Mouse (Mus musculus) heart, embryonic 14.5 days (tissue): Measurements from ENCODE around the gene Hfe2. TPM values are rescaled to one million over a fixed set of nuclear protein-coding genes. Genes with fewer than 3 reads are reported as not detected.

ENCODE experiments used
- ATAC-seq: fragments of 200-750 bp; cut with Nextera tagmentation; 2 replicates; pipeline ENCODE4 v1.8.0; 2017; ENCODE audit warnings: low read depth, moderate TSS enrichment; ENCODE audit not compliant: insufficient number of reproducible peaks, insufficient read depth, low FRiP score
- H3K27ac ChIP-seq, 2 experiments: fragments of 200-500 bp in 1 of 2; fragments of 300-500 bp in 1 of 2; sonication (generic) in 1 of 2; replicated peaks in 1 of 2; 2 replicates each; pipeline ENCODE4 v1.5.1; 2012 to 2014; ENCODE audit warnings: low read depth in 2 of 2, low read length in 2 of 2, control low read depth in 1 of 2, mild to moderate bottlenecking in 1 of 2, mixed read lengths in 1 of 2; ENCODE audit not compliant: control insufficient read depth in 1 of 2, insufficient read depth in 1 of 2
- H3K27me3 ChIP-seq: fragments of 300-500 bp; sonication (generic); 2 replicates; pipeline ENCODE4 v1.6.1; 2014; ENCODE audit warnings: mild to moderate bottlenecking, low read length, control low read depth; ENCODE audit not compliant: control insufficient read depth, insufficient read depth
- H3K36me3 ChIP-seq: fragments of 300-500 bp; sonication (generic); 2 replicates; pipeline ENCODE4 v1.6.1; 2014; ENCODE audit warnings: mild to moderate bottlenecking, control low read depth, low read length, mixed read lengths; ENCODE audit not compliant: control insufficient read depth, insufficient read depth
- H3K4me1 ChIP-seq, 2 experiments: fragments of 200-500 bp in 1 of 2; fragments of 300-500 bp in 1 of 2; sonication (generic) in 1 of 2; 2 replicates each; pipeline ENCODE4 v1.6.1; 2012 to 2014; ENCODE audit warnings: low read length in 2 of 2, control low read depth in 1 of 2, mixed read lengths in 1 of 2; ENCODE audit not compliant: control insufficient read depth in 2 of 2, insufficient read depth in 2 of 2
- H3K4me2 ChIP-seq: fragments of 300-500 bp; sonication (generic); 2 replicates; pipeline ENCODE4 v1.6.1; 2014; ENCODE audit warnings: mild to moderate bottlenecking, low read length
- H3K4me3 ChIP-seq, 2 experiments: fragments of 200-500 bp in 1 of 2; fragments of 300-500 bp in 1 of 2; sonication (generic) in 1 of 2; 2 replicates each; pipeline ENCODE4 v1.5.1; 2012 to 2014; ENCODE audit warnings: low read length in 2 of 2, mild to moderate bottlenecking in 2 of 2, control low read depth in 1 of 2, low read depth in 1 of 2, moderate library complexity in 1 of 2; ENCODE audit not compliant: control insufficient read depth in 1 of 2, insufficient read depth in 1 of 2
- H3K9ac ChIP-seq: fragments of 300-500 bp; sonication (generic); 2 replicates; pipeline ENCODE4 v1.6.1; 2014; ENCODE audit warnings: mild to moderate bottlenecking, low read length
- H3K9me3 ChIP-seq: fragments of 300-500 bp; sonication (generic); 2 replicates; pipeline ENCODE4 v1.6.1; 2016; ENCODE audit warnings: low read length, control low read depth; ENCODE audit not compliant: control insufficient read depth
- WGBS: fragments of 180-500 bp; shearing (Covaris S2); extraction: QIAGEN DNeasy Blood & Tissue Kit; methylation state at CpG from one replicate; pipeline ENCODE4 v1.1.7; 2014; 5-methylcytosine and 5-hydroxymethylcytosine counted together
- polyA plus RNA-seq: library from polyadenylated mRNA; unstranded; fragments of >200 nt; fragmentation: Nextera tagmentation; extraction: Ambion mirVana; gene quantifications from 2 replicates; pipeline ENCODE4 v1.2.1, GENCODE M21; 2014

Hfe2 gene
- polyA plus RNA-seq, 1 experiment from 2014 or later, result 11.7 TPM

DNA sequence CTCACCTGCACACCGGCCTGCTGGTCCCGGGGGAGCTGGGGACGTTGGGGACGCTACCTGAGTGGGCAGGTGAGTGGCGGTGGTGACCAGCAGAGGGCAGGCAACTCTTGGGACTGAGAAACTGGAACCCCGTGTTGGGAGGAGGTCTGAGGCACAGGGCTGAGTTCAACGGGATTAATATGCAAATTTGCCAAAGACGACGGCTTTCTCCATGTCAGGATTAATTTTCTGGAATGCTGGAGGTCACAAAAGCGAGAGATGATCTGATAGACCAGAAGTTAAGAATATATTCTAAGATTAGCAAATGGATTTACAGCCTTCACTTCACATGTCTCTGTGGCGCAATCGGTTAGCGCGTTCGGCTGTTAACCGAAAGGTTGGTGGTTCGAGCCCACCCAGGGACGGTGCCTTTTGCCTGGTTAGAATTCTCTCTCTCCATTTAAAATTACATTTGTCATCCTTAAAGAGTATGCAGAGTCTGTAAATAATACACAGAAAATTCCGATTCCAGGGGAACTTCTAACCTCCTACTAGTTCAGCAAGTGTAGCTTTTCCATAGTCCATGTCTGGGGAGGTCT, 27.4 kb upstream of the Hfe2 start:
- no peaks in the 10 kb centered on the region for H3K36me3 ChIP-seq
- H3K4me2 ChIP-seq, result peak overlapping the region; percentile 83
- ATAC-seq, result no peak
- H3K9ac ChIP-seq, result peak overlapping the region; percentile 63
- H3K4me1 ChIP-seq, result 0 out of 4 replicates have a peak, but pooled peaks cover 0 to 2% of the 10 kb centered on the region in 2 experiments
- under 1% methylated on average over 19 of the region's 19 CpGs for WGBS
- H3K4me3 ChIP-seq, result peak overlapping the region; percentile 52 to 62
- H3K27me3 ChIP-seq, result no peaks in the 10 kb centered on the region
- H3K9me3 ChIP-seq, result no peaks in the 10 kb centered on the region
- H3K27ac ChIP-seq, result no peak overlapping the region

DNA sequence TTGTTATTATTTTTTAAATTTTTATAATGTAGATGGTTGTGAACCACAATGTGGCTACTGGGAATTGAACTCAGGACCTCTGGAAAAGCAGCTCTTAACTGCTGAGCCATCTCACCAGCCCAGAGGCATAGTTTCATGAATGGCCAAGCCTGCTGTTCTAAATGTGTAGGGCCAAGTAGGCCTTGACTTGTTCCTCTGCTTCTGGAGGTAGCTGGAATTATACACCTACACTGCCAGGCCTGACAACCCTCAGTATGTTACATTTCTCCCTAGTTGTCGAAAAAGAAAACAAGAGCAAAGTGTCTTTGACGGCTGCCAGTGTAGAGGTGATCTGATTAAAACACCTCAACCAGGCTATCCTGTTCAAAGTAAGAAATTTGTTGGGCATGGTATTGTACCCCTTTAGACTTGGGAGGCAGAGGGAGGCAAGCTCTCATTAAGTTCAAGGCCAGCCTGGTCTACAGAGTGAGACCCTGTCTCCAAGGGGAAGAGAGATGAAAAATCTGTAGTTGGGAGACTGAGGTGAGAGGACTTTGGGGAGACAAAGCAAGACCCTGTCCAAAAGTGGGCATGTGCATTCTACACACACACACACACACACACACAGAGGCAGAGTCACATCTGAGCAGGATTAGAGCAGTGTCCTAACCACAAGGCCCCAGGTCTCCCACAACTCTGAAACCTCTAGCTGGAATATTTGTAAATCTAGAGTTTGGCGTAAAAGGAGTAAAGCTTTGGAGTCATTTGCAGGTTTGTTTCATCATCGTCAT, 26.3 kb upstream of the Hfe2 start:
- 0 out of 4 replicates have a peak, but pooled peaks cover 0 to 2% of the 10 kb centered on the region in 2 experiments for H3K4me1 ChIP-seq
- peak overlapping the region in 1 of 2 experiments; percentile 62; a peak in 1 of 4 replicates for H3K4me3 ChIP-seq
- peak overlapping the region; percentile 61 for H3K4me2 ChIP-seq
- 81% methylated on average over 4 of the region's 4 CpGs for WGBS
- H3K9me3 ChIP-seq, result no peaks in the 10 kb centered on the region
- H3K27ac ChIP-seq, result no peak overlapping the region
- H3K9ac ChIP-seq, result no peak overlapping the region
- H3K36me3 ChIP-seq, result no peaks in the 10 kb centered on the region
- ATAC-seq, result no peak
- no peaks in the 10 kb centered on the region for H3K27me3 ChIP-seq

DNA sequence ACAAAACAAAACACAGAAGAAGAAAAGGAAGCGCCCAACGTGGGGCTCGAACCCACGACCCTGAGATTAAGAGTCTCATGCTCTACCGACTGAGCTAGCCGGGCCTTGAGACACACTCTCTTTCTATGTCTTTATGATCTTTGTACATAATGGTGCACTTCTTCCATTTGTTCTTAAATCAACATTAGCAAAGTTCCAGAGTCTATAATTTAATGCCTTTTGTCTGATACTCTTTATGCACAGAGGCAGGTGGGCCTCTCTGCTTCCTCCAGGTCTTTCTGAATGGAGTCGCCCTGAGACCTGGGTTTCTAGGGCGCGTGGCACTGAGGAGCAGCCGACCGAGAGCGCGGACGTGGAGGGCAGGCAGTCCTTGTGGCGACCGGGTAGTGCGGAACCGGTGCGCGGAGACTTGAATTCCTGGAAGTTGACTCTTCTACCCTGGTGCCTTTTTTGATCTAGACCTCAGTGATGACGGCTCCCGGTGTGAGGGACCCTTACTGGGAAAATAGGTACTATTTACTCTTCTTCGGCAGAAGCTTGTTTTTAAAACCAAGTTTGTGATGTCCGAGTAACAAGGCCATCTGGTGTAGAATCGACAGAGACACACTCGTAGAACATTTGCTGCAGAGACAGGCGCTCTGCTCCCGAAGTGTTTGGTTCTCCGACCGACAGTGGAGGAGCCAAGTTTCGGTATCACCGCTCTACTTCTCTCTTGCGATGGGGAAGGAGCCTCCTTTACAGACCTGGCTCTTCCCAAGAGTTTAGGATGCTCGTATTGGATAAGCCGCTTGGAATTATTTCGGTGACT, 25.3 kb upstream of the Hfe2 start:
- H3K27me3 ChIP-seq, result no peaks in the 10 kb centered on the region
- H3K27ac ChIP-seq, result peak overlapping the region; percentile 95 to 96
- H3K9ac ChIP-seq, result peak overlapping the region; percentile 87
- no peaks in the 10 kb centered on the region for H3K36me3 ChIP-seq
- H3K4me3 ChIP-seq, result peak overlapping the region; percentile 62 to 84
- H3K4me1 ChIP-seq, result 0 out of 4 replicates have a peak, but pooled peaks cover 0 to 2% of the 10 kb centered on the region in 2 experiments
- peak overlapping the region; percentile 61 for H3K4me2 ChIP-seq
- H3K9me3 ChIP-seq, result no peaks in the 10 kb centered on the region
- WGBS, result under 1% methylated on average over 36 of the region's 36 CpGs
- peak; percentile 22; the same call in 1 of the 2 replicates for ATAC-seq

DNA sequence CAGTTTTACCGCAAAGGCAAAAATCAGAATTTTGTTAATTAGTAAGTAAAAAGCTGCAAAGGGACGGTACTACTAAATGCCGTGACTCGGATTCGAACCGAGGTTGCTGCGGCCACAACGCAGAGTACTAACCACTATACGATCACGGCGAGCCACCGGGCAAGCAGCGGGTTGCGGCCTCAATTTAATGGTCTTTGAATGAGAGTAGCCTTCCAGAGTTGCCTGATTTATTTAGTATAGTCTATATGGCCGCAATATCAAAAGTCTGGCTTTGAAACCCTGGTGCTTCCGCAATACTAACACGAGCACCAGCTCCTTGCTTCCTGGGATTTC, 24.7 kb upstream of the Hfe2 start:
- ATAC-seq, result peak; percentile 75
- no peaks in the 10 kb centered on the region for H3K36me3 ChIP-seq
- 0 out of 4 replicates have a peak, but pooled peaks cover 0 to 2% of the 10 kb centered on the region in 2 experiments for H3K4me1 ChIP-seq
- no peaks in the 10 kb centered on the region for H3K9me3 ChIP-seq
- H3K27me3 ChIP-seq, result no peaks in the 10 kb centered on the region
- peak overlapping the region; percentile 95 to 96 for H3K27ac ChIP-seq
- under 1% methylated on average over 17 of the region's 17 CpGs for WGBS
- H3K4me3 ChIP-seq, result peak overlapping the region; percentile 62 to 84
- H3K9ac ChIP-seq, result peak overlapping the region; percentile 87
- H3K4me2 ChIP-seq, result peak overlapping the region; percentile 98

DNA sequence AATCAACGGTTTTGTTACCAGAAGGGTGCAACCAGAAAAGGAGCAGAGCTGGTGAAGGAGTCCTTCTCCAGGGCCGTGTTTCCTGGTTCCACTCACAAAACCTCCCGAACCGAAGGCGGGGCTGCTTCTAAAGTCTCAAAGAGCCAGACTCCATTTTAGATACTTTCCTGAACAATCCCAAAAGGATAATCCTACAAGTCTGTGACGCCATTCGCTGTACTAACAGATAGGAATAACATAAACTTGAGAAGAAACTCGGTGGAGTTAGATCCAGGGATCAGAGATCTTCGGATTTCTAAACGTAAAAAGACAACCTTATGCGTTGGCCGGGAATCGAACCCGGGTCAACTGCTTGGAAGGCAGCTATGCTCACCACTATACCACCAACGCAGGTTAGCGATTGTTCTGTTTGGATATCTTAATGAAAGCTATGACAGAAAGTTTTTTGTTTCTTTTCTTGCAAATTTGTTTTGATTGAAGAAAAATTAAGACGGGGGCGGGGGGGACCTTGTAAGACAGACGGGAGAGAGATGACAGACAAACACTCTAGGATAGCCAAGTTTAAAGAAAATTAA, 24.2 kb upstream of the Hfe2 start:
- Histone ChIP-seq H3K4me2 (peak overlapping the region; percentile 98), H3K9ac (peak overlapping the region; percentile 87), H3K4me1 (0 out of 4 replicates have a peak, but pooled peaks cover 0 to 2% of the 10 kb centered on the region in 2 experiments), H3K36me3 (no peaks in the 10 kb centered on the region), H3K27ac (peak overlapping the region; percentile 92 to 95), H3K4me3 (peak overlapping the region; percentile 62 to 84), H3K27me3 (no peaks in the 10 kb centered on the region), H3K9me3 (no peaks in the 10 kb centered on the region)
- under 1% methylated on average over 19 of the region's 19 CpGs for WGBS
- ATAC-seq, result peak; percentile 79

DNA sequence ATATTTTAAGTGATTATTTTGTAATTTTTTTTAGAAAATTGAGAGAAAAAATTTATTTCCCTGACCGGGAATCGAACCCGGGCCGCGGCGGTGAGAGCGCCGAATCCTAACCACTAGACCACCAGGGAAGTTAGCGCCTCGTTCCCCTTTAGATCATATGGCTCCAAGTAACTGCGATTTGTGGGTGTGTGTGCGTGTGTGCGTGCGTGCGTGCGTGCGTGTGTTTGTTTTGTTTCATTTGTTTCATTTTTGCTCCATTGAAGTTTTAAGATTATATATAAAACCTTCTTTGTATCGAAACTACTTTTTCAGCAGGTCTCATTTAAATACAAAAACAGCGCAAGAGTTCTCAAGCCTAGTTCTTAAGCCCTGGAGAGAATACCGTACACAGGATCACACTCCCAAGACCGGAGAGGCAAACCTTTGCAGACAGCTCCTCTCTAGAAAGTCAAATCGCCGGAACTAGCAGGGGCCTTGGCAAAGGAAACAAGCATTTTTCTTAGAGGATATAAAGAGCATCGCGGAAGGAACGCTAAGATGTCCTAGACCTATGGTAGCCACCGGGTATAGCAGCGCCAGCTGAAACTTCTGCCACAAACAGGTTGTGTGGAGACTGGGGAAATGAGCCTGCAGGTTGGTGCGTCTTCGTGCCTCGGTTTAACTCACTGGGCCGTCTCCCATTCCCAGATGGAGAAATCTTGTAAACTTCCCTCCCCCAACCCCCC, 23.4 kb upstream of the Hfe2 start:
- Histone ChIP-seq H3K27me3 (no peaks in the 10 kb centered on the region), H3K9ac (peak overlapping the region; percentile 79), H3K4me2 (peak overlapping the region; percentile 98), H3K4me3 (peak overlapping the region; percentile 62 to 89), H3K4me1 (0 out of 4 replicates have a peak, but pooled peaks cover 0 to 2% of the 10 kb centered on the region in 2 experiments), H3K9me3 (no peaks in the 10 kb centered on the region), H3K36me3 (no peaks in the 10 kb centered on the region), H3K27ac (peak overlapping the region; percentile 89 to 95)
- under 1% methylated on average over 32 of the region's 32 CpGs for whole genome bisulfite sequencing
- peak; percentile 69 for ATAC-seq
